Mouse (Mus musculus): ENCODE results near the gene Gm8246.
"Not testable (repeated sequence)": the region's sequence is repeated elsewhere in the genome, so short reads cannot be mapped to it uniquely, and the experiment has no call there.

Gm8246 gene

DNA sequence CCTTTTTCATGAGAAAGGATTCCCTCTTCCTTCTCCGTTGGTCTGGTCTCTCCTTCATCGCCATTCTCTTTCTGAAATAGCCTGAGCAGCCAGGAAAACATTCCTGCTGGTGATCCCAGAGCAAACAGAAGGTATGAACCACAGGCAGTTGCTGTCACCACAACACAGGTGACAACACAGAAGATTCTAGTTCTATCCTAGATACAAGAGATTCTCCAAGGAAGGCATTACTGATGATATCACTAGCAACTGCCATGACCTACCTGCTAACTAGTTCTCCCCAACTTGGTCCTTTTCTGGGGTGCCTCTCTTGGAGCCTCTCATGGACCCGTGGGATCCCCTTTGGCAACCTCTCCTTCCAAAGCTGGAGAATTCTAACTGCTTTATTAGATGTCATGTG, at the start of gene Gm8246:
TSS of gene Gm8246 (minus strand) at position 101 of the 400 bp plus-strand sequence.
- not testable (repeated sequence) for DNase-seq

DNA sequence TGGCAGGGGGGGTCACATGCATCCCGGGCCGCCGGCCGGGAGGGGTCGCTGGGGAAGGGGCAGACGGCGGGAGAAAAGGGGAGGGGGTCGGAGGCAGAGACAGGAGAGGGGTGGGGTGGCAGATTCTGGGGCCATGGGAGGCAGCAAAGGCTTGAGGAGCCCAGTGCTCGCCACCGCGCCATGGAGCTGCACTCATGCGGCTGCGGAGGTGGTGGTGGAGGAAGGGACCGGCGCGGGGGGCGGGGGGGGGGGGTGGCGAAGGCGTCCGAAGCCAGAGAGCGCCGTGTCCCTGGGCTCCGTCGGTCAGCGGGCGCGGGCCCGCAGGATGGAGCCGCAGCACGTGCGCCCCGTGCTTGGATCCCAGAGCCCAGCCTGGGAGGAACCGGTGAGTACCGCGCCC, 23.7 kb upstream of the Gm8246 start, which contains the start of gene Gm3488:
TSS of gene Gm3488 (plus strand) at position 301 of the 400 bp plus-strand sequence.
- DNase-seq: not testable (repeated sequence)

DNA sequence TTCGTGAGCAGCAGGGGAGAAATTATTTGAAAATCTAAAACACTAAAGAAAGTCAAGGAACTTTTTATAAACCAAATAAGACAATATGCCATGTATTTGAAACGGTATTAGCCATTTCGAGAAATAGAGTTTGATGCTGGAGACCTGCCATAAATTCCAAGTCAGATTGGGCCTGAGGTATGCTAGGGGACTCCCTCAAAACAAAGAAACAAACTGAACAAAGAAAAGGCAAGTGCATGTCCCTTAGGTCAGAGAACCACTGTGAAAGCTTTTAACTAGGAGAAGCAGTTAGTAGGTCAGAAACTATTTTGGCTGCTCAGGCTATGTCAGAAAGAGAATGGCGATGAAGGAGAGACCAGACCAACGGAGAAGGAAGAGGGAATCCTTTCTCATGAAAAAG, 6.3 kb upstream of the Gm8246 start, which contains the start of gene Gm3187:
TSS of gene Gm3187 (plus strand) at position 301 of the 400 bp plus-strand sequence.
- not testable (repeated sequence) for DNase-seq

DNA sequence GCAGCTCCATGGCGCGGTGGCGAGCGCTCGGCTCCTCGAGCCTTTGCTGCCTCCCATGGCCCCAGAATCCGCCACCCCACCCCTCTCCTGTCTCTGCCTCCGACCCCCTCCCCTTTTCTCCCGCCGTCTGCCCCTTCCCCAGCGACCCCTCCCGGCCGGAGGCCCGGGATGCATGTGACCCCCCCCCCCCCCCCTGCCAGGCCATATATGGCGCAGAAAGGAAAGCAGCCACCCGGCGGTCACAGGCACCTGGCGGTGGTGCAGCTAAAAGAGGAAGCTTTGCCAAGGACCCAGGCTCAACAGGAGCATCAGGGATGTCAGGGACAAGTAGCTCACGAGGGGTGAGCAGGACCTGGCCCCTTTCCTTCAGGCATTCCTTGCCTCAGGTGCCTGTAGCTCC, 17.2 kb downstream of the Gm8246 start:
- not testable (repeated sequence) for DNase-seq

DNA sequence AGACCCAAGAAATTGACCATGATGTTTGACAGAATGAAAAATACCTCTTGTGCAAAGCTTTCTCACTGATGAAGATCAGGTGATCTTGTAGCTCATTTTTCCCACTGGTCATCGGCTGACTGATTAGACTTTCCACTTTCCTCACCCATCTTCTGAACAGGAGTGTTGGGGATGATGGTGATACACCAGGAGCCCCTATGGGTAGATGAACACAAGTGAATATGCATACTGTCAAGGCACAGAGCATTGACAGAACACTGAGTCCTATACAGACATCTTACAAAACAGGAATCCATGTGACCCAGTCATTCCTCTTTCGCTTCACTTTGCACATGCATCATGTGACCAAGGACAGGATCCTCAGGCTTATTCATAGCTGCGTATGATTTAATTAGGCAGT, 22.3 kb downstream of the Gm8246 start, which contains the start of gene Gm3194:
TSS of gene Gm3194 (minus strand) at position 101 of the 400 bp plus-strand sequence.
- not testable (repeated sequence) for DNase-seq
